Mouse (Mus musculus) CH12F3 (cell line): ENCODE data around the gene Gm21149.
"Not testable (repeated sequence)": the region's sequence is repeated elsewhere in the genome, so short reads cannot be mapped to it uniquely, and the experiment has no call there.

Experiments
- in situ Hi-C: fragments of 300-500 bp; cut with MboI; formaldehyde crosslinking; loops from 2 replicates; pipeline ENCODE4 v1.14.3; 2020; ENCODE audit warnings: low sequenced_read_pairs

The Gm21149 gene

GRCm38 (mm10) chr5:15476423-15476822 lies at the start of gene Gm21149:
TSS of gene Gm21149 (minus strand) at chr5:15476523.
- in situ Hi-C loops = not testable (repeated sequence)

GRCm38 (mm10) chr5:15522470-15522869 lies 46.1 kb upstream of the Gm21149 start:
- in situ Hi-C loops = not testable (repeated sequence)

- in situ Hi-C loops = not testable (repeated sequence)
Observed at GRCm38 (mm10) chr5:15522028-15522427, 45.7 kb upstream of the Gm21149 start.

GRCm38 (mm10) chr5:15520418-15520817 lies 44.1 kb upstream of the Gm21149 start:
- in situ Hi-C loops = not testable (repeated sequence)

- in situ Hi-C loops = not testable (repeated sequence)
Observed at GRCm38 (mm10) chr5:15517150-15517549, 40.8 kb upstream of the Gm21149 start.

- in situ Hi-C loops = not testable (repeated sequence)
Observed at GRCm38 (mm10) chr5:15512236-15512635, 35.9 kb upstream of the Gm21149 start.

- in situ Hi-C loops = not testable (repeated sequence)
Observed at GRCm38 (mm10) chr5:15509911-15510310, 33.6 kb upstream of the Gm21149 start.

- in situ Hi-C loops = not testable (repeated sequence)
Observed at GRCm38 (mm10) chr5:15508460-15509451, 32.4 kb upstream of the Gm21149 start.

- in situ Hi-C loops = not testable (repeated sequence)
Observed at GRCm38 (mm10) chr5:15507757-15508459, 31.6 kb upstream of the Gm21149 start.

GRCm38 (mm10) chr5:15507309-15507619 lies 30.9 kb upstream of the Gm21149 start:
- in situ Hi-C loops = no loop called here

GRCm38 (mm10) chr5:15506575-15507308 lies 30.4 kb upstream of the Gm21149 start:
- in situ Hi-C loops = no loop called here

GRCm38 (mm10) chr5:15498774-15499400 lies 22.6 kb upstream of the Gm21149 start:
- in situ Hi-C loops = not testable (repeated sequence)

GRCm38 (mm10) chr5:15498350-15498749 lies 22.0 kb upstream of the Gm21149 start:
- in situ Hi-C loops = not testable (repeated sequence)

- in situ Hi-C loops = not testable (repeated sequence)
Observed at GRCm38 (mm10) chr5:15490934-15491333, 14.6 kb upstream of the Gm21149 start.

GRCm38 (mm10) chr5:15488743-15489142 lies 12.4 kb upstream of the Gm21149 start:
- in situ Hi-C loops = no loop called here

GRCm38 (mm10) chr5:15484616-15485015 lies 8.3 kb upstream of the Gm21149 start:
- in situ Hi-C loops = not testable (repeated sequence)

- in situ Hi-C loops = not testable (repeated sequence)
Observed at GRCm38 (mm10) chr5:15483576-15483975, 7.3 kb upstream of the Gm21149 start.

- in situ Hi-C loops = not testable (repeated sequence)
Observed at GRCm38 (mm10) chr5:15482815-15483214, 6.5 kb upstream of the Gm21149 start.

- in situ Hi-C loops = not testable (repeated sequence)
Observed at GRCm38 (mm10) chr5:15470141-15470540, 6.2 kb downstream of the Gm21149 start.

- in situ Hi-C loops = not testable (repeated sequence)
Observed at GRCm38 (mm10) chr5:15467768-15468167, 8.6 kb downstream of the Gm21149 start.

- in situ Hi-C loops = not testable (repeated sequence)
Observed at GRCm38 (mm10) chr5:15466218-15466617, 10.1 kb downstream of the Gm21149 start.
